Mouse (Mus musculus) lung, embryonic 14.5 days (tissue): Measurements from ENCODE around the gene Smco2. TPM values are rescaled to one million over a fixed set of nuclear protein-coding genes. Genes with fewer than 3 reads are reported as not detected.

Experiments
- ATAC-seq: fragments of 200-750 bp; cut with Nextera tagmentation; 2 replicates; pipeline ENCODE4 v1.8.0; 2017; ENCODE audit warnings: mild to moderate bottlenecking, moderate TSS enrichment, moderate library complexity; ENCODE audit not compliant: insufficient read depth
- DNase-seq: peaks from one replicate; pipeline ENCODE4 v3.0.0-alpha.2; 2015
- H3K27ac ChIP-seq: fragments of 300-500 bp; sonication (generic); 2 replicates; pipeline ENCODE4 v1.5.1; 2014; ENCODE audit warnings: low read depth, mild to moderate bottlenecking, moderate library complexity
- H3K27me3 ChIP-seq: fragments of 300-500 bp; sonication (generic); 2 replicates; pipeline ENCODE4 v1.6.1; 2014; ENCODE audit warnings: low read length, control low read depth; ENCODE audit not compliant: insufficient read depth
- H3K36me3 ChIP-seq: fragments of 300-500 bp; sonication (generic); 2 replicates; pipeline ENCODE4 v1.6.1; 2014; ENCODE audit warnings: control low read depth; ENCODE audit not compliant: insufficient read depth
- H3K4me1 ChIP-seq: fragments of 300-500 bp; sonication (generic); 2 replicates; pipeline ENCODE4 v1.6.1; 2014; ENCODE audit warnings: antibody characterized with exemption, control low read depth; ENCODE audit not compliant: insufficient read depth
- H3K4me2 ChIP-seq: fragments of 300-500 bp; sonication (generic); 2 replicates; pipeline ENCODE4 v1.6.1; 2014; ENCODE audit warnings: mild to moderate bottlenecking
- H3K4me3 ChIP-seq: fragments of 300-500 bp; sonication (generic); 2 replicates; pipeline ENCODE4 v1.5.1; 2014; ENCODE audit warnings: low read depth, low read length
- H3K9ac ChIP-seq: fragments of 300-500 bp; sonication (generic); 2 replicates; pipeline ENCODE4 v1.6.1; 2014
- H3K9me3 ChIP-seq: fragments of 300-500 bp; sonication (generic); 2 replicates; pipeline ENCODE4 v1.6.1; 2016; ENCODE audit warnings: low read depth, low read length, control low read depth
- CTCF ChIP-seq: IDR thresholded peaks from 2 replicates; pipeline ENCODE4 v1.5.1; 2016; ENCODE audit warnings: antibody characterized with exemption, low read depth
- WGBS: fragments of 180-500 bp; shearing (Covaris S2); extraction: QIAGEN DNeasy Blood & Tissue Kit; methylation state at CpG from one replicate; pipeline ENCODE4 v1.1.7; 2014; 5-methylcytosine and 5-hydroxymethylcytosine counted together
- polyA plus RNA-seq: library from polyadenylated mRNA; unstranded; fragments of >200 nt; fragmentation: Nextera tagmentation; extraction: Ambion mirVana; gene quantifications from 2 replicates; pipeline ENCODE4 v1.2.1, GENCODE M21; 2014

Smco2 gene
- polyA plus RNA-seq, 1 experiment from 2014 or later: not detected

DNA sequence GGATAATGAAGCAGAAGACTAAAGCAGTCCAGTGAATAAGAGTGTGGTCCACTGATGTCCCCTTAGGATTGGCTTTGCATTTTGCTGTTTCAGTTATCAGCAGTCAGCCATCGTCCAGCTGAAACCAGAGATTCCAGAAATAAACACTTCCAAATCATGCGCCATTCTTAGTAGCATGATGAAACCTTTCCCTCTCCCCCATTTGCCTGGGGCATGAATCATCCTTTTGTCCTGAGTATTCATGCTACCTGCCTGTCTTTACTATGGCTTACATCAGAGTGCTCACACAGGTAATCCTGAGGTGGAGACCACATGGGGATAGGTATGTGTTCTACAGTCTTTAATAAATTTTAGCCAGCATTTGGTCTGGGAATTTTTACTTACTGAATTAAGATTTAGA, 49.7 kb downstream of the Smco2 start:
- H3K27me3 ChIP-seq: no peaks in the 10 kb centered on the region
- no peaks in the 10 kb centered on the region for H3K4me1 ChIP-seq
- no peak overlapping the region for H3K4me2 ChIP-seq
- H3K36me3 ChIP-seq: no peaks in the 10 kb centered on the region
- no peak for TF ChIP-seq CTCF
- DNase-seq: no peak
- H3K4me3 ChIP-seq: no peak overlapping the region
- ATAC-seq: no peak
- WGBS: 51% methylated on average over 2 of the region's 2 CpGs
- H3K27ac ChIP-seq: no peak overlapping the region
- no peaks in the 10 kb centered on the region for H3K9me3 ChIP-seq
- H3K9ac ChIP-seq: no peak overlapping the region

DNA sequence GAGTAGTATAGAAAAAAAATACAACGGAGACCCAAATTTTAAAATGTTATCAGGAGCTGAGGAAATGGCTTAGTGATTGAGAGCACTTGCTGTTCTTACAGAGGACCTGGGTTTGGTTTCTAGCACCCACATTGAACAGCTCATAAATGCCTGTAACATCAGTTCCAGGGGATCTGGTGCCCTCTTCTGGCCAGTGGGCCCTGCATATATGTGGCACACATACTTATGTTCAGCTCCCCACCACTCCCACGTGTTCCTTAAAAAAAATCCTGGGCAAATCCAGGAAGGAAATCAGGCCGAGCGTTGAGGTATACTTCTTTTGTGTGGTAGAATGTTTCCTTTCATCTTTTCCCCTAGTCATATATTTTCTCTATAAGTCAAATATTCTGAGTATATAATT, 52.0 kb downstream of the Smco2 start:
- ATAC-seq: no peak
- Histone ChIP-seq H3K4me1 (peaks cover 4% of the 10 kb centered on the region; the same call in 1 of the 2 replicates), H3K4me2 (no peak overlapping the region), H3K9me3 (no peaks in the 10 kb centered on the region), H3K27me3 (no peaks in the 10 kb centered on the region), H3K27ac (no peak overlapping the region), H3K36me3 (no peaks in the 10 kb centered on the region), H3K4me3 (no peak overlapping the region), H3K9ac (no peak overlapping the region)
- TF ChIP-seq CTCF: 0 out of 2 replicates have a peak, but pooled peaks have one; percentile 7
- 90% methylated on average over 4 of the region's 4 CpGs for whole genome bisulfite sequencing
- no peak for DNase-seq

DNA sequence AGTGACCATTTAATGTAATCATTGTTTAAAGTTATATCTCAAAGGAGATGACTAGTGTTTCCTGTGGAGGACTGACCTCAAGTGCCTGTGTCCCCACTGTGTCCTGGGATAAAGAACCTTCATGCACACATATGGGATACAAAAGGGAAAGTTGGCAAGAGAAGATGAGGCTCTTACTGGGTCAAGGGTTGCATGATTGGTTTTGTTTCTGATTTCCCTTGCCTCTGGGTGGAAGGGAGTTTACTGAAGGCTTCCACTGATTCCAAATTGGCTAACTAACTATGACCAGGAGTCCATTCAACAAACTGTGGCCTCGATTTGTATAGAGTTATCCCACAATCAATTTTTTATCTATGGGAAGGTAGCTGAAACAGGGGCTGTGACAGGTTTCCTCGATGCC, 53.7 kb downstream of the Smco2 start:
- no peak overlapping the region for H3K4me3 ChIP-seq
- H3K9me3 ChIP-seq: no peaks in the 10 kb centered on the region
- TF ChIP-seq CTCF: no peak
- H3K4me1 ChIP-seq: peaks cover 4% of the 10 kb centered on the region; the same call in 1 of the 2 replicates
- H3K27ac ChIP-seq: no peak overlapping the region
- no peak overlapping the region for H3K9ac ChIP-seq
- no peak overlapping the region for H3K4me2 ChIP-seq
- DNase-seq: no peak
- WGBS: 82% methylated on average over 2 of the region's 2 CpGs
- no peak for ATAC-seq
- no peaks in the 10 kb centered on the region for H3K36me3 ChIP-seq
- H3K27me3 ChIP-seq: no peaks in the 10 kb centered on the region

DNA sequence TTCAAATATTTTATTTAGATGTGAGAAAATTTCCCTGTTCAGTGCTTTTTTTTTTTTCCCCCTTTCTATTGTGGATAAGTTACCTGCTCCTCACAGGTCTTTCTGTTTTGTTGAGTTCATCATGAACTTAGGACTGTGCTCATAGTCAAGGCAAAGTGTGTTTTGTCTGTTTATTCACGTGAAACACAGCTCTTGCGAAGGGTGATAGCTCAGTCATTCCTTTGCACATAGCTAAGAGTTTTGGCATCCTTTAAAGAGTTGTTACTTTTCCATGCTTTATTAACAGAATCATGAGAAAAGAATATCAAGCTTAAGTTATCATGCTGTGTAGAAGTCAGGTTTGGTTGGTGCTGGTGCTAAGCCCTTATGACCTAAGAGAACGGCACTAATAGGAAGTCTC, 54.8 kb downstream of the Smco2 start:
- Histone ChIP-seq H3K9me3 (no peaks in the 10 kb centered on the region), H3K4me3 (no peak overlapping the region), H3K27me3 (no peaks in the 10 kb centered on the region), H3K4me2 (no peak overlapping the region), H3K36me3 (no peaks in the 10 kb centered on the region), H3K9ac (no peak overlapping the region), H3K27ac (no peak overlapping the region), H3K4me1 (peaks cover 4% of the 10 kb centered on the region; the same call in 1 of the 2 replicates)
- WGBS: 82% methylated on average over 3 of the region's 3 CpGs
- DNase-seq (no peak), ATAC-seq (no peak)
- no peak for TF ChIP-seq CTCF

DNA sequence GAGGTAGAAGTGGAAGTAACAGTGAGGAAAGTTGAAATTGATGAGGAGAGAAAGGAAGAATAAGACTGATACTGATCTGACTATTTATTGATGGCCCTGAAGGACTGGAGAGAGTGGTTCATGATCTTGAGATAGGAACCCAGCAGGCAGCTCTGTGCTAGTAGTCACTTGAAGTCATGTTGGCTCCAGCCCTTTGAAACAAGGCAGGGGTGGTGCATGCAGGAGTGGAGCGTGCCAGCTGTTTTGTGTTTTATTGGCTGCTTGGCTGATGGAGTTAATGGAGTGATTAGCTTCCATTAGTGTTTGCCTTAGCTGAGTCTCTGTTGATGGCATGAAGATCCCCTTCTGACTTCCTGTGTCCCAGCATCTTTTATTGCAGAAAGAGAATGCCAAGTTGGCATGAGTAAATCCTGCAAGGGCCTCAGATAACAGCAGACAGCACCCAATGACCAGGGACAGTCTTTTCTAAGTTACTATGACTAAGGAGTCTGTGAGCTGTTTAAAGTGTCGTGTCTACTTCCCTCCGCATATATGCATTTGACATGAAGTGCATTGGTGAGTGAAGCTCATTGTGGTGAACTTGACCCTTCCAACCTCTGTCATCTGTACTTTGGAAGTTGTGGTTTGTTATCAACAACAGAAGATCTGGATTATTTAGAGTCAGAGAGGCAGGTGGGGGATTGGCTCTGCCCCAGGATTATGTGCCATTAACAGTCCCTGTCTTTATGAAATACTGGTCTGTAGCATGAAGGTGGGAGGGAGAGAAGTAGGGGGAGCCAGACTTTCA, 56.3 kb downstream of the Smco2 start:
- H3K9me3 ChIP-seq: no peaks in the 10 kb centered on the region
- H3K36me3 ChIP-seq: no peaks in the 10 kb centered on the region
- 72% methylated on average over 3 of the region's 3 CpGs for WGBS
- H3K27me3 ChIP-seq: no peaks in the 10 kb centered on the region
- H3K9ac ChIP-seq: no peak overlapping the region
- no peak overlapping the region for H3K4me3 ChIP-seq
- no peak for DNase-seq
- H3K4me1 ChIP-seq: peaks cover 15% of the 10 kb centered on the region; the same call in 1 of the 2 replicates
- H3K27ac ChIP-seq: no peak overlapping the region
- no peak overlapping the region for H3K4me2 ChIP-seq
- no peak for ATAC-seq
- no peak for TF ChIP-seq CTCF

DNA sequence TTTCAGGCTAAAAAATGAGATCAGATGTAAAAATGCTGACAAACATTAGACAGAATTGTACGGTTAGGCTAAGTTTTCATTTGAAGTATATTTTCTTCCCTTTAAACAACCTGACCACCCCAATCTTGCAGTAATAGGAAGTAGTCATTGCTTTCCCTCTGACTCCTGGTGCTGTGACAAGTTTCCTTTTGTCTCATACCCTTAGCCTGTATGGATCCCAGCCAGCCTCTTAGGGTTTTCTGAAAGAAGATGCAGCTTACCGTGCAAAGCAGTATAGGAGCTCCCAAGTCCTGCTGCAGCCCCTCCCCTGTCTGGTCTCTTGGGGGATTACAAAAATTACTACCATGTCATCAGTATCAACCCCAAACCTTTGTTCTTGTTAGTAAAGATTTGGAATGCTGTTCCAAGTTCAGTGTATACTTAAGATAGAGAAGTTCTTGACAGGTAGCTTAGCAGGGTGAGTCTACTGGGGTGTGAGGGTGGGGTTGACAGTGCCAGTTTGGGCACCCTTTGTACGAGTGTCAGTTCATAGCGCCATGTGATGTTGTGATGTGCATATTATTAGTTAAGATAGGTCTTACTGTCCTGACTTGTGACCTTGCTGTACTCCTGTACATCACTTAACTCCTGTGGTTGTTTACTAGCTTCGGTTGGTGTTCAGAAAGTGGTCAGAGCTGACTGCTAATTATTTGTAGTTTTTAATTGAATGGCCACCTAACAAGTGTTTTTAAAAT, 57.3 kb downstream of the Smco2 start:
- TF ChIP-seq CTCF: no peak
- Histone ChIP-seq H3K4me2 (no peak overlapping the region), H3K4me3 (no peak overlapping the region), H3K9ac (no peak overlapping the region), H3K9me3 (no peaks in the 10 kb centered on the region), H3K27me3 (no peaks in the 10 kb centered on the region), H3K4me1 (peaks cover 21% of the 10 kb centered on the region; the same call in 1 of the 2 replicates), H3K36me3 (no peaks in the 10 kb centered on the region), H3K27ac (no peak overlapping the region)
- ATAC-seq: no peak
- DNase-seq: no peak
- 67% methylated on average over 5 of the region's 5 CpGs for WGBS

DNA sequence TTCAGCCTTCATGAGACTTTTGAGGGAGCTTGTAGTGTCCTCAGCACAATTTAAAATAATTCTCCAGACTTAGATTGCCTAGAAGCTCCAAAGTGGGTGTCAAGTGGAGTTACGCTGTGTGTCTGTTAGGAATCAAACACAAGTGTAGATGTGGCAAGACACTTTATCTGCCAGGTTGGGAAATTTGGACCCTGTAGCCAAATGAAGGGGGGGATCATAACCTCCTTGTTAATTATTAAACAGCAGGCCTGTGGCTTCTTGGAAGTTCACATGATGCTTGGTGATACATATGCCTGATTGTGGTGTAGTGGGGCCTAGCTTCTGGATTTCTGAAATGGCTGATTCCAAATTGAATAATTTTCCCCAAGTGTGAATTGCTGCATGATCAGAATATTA, 57.9 kb downstream of the Smco2 start:
- Histone ChIP-seq H3K4me3 (no peak overlapping the region), H3K9me3 (no peaks in the 10 kb centered on the region), H3K9ac (no peak overlapping the region), H3K27ac (no peak overlapping the region), H3K36me3 (no peaks in the 10 kb centered on the region), H3K27me3 (no peaks in the 10 kb centered on the region), H3K4me1 (peaks cover 27% of the 10 kb centered on the region; the same call in 1 of the 2 replicates), H3K4me2 (no peak overlapping the region)
- no peak for DNase-seq
- no peak for TF ChIP-seq CTCF
- no peak for ATAC-seq
- 92% methylated on average over 1 of the region's 1 CpGs for WGBS
